Mouse (Mus musculus) inflammation-experienced regulatory T-cells, adult 6 months (primary cell): ENCODE results near the gene Usp3. TPM values are rescaled to one million over a fixed set of nuclear protein-coding genes. Genes with fewer than 3 reads are reported as not detected.

Experiments used
- ATAC-seq: one replicate; pipeline ENCODE4 v1.8.0; 2017
- polyA plus RNA-seq, 3 experiments: library from polyadenylated mRNA; unstranded; fragments of 100-300 nt; shearing (Covaris generic); gene quantifications; one replicate each; pipeline ENCODE4 v1.2.1; 2017

The Usp3 gene
- polyA plus RNA-seq, 3 experiments from 2014 or later = 82.2 to 141 (median 98.8) TPM

- no peak for ATAC-seq
Measured at GRCm38 (mm10) chr9:66562215-66562614, 30.7 kb downstream of the Usp3 start.

DNA sequence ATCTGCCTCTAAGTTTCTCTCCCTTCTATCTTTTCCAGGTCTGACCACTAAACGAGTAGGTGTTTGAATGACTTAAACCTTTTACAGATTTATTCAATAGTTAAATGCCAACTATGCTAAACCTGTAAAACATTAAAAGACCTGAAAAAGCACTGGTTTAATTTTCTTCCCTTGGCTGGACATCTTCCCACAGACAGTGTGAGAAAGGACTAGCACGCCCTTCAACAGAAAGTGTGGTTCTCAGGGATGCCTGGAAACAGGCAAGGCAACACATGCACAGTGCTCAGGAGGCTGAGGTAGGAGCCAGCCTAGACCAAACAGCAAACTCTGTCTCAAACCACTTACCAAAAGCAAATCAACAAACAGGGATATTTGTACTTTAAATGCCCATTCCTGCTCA lies 31.4 kb downstream of the Usp3 start:
- ATAC-seq = no peak

- peak; percentile 51 for ATAC-seq
Measured at GRCm38 (mm10) chr9:66560728-66561127, 32.2 kb downstream of the Usp3 start.

- peak; percentile 60 for ATAC-seq
Measured at GRCm38 (mm10) chr9:66560295-66560694, 32.6 kb downstream of the Usp3 start.

DNA sequence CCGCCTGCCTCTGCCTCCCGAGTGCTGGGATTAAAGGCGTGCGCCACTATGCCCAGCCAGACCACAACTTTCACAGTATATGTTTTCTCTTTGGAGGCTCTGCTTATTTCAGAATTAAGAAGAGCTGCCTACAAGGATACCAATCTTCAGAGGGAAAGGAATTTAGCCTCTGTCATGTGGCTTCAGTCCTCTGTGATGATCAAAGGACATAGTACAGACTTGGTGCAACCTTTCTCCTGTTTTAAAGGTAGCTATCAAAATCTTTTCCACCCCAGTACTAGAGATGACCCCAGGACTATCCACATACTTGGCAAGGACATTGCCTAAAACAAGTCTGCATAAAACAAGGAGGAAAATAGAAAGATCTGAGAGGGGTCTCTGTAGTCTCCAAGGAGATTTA lies 34.0 kb downstream of the Usp3 start:
- ATAC-seq = no peak

DNA sequence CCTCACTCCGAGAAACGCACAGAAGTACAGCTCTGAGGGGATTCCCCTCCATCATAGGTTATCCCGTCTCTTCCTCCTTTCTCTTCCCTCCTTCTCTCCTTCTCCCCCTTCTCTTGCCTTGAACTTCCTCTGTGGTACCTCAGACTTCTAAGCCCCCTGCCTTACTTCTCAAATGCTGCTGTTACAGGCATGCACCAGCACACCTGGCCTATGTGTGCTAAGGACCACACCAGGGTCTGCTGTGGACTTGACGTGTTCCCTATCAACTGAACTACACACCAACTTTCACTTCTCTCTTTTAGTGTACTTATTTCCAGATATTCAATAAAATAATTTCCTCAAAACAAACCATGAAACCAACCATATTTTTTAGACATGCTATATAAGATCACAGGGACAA lies 50.2 kb downstream of the Usp3 start:
- ATAC-seq = no peak

DNA sequence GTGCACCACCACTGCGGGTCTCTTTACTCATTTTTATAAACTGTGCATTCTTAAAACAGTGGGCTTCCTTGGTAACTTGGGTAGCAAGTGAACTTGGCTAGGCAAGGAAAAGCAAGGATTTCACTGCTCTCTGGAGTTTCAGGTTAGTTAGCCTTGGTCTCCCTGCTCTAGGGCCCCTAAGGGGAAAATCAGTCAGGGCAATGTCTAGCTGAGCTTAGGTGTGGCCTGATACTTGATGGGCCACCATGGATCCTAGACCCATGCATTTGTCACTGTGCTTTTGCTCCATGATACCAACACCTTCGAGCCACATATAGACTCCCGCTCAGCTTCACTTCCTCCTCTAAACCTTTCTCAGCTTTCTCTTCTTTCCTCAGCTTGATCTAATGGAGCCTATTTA lies 71.3 kb downstream of the Usp3 start:
- ATAC-seq = no peak

DNA sequence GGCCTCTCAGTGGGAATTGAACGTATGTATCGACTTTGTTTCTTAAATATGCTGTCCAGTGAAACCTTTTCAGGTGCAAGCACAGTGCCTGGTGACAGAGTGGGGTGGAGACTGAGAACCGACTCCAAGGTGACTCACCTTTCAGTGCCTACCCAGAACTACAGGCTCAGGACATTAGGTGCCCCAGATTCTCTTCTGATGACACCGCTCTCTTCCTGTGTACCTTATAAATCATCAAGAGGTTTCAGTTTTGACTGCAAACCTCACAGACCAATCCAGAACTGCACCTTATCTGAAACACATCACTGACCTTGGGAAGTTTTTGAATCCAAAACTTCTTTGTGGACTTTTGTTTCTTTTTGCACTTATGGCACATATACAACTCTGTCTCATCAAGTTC lies 72.6 kb downstream of the Usp3 start:
- peak; percentile 43 for ATAC-seq

- ATAC-seq = no peak
Measured at GRCm38 (mm10) chr9:66518901-66519300, 74.0 kb downstream of the Usp3 start.

- ATAC-seq = no peak
Measured at GRCm38 (mm10) chr9:66518251-66518650, 74.7 kb downstream of the Usp3 start.

DNA sequence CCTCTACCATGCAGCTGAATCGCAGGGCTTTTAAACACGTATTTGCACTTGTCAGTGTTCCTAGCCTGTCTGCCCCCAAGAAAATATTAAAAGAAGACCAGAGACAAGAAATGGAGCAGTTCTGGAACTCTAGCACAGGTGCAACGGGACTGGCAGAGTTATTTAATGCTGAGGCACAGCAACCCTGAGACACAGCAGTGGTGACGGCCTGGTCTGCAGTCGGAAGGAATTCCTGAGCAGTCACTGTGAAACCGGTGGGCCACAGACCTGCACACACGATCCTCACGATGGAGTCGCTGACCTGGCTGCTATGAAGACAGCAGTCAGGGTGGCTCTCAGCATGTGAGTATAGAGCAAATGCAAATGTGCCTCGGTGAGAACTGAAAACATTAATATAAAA lies 75.2 kb downstream of the Usp3 start:
- ATAC-seq = no peak

DNA sequence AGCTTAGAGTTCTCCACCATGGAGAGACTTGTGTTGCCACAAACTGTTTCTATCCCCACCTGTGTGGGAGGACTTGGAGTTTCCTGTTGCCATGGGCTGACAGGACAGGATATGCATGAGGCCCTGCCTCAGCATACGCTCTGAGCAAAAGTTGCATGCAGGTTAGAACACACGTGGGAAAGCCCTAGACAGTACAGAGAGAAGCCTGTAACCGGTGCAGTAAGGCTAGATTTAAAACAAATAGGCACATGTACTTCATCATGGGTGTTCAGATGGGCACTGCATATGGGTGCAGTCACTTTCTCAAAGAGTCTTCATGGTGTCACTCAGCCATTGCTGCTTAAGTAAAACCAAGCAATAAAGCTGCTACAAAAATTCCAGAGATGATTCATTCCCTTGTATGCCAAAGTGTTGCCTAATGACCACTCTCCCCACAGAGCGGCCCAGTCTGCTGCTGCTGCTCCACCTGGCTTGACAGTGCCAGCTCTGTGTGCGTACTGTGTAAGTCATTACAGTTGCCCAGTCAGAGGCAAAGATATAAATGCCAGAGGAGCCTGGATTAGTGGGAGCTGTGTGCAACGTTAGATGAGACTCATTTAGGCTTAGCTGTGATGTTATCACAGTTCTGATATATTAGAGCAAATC lies 76.5 kb downstream of the Usp3 start:
- no peak for ATAC-seq

- no peak for ATAC-seq
Measured at GRCm38 (mm10) chr9:66515680-66516210, 77.2 kb downstream of the Usp3 start.

- ATAC-seq = no peak
Measured at GRCm38 (mm10) chr9:66515115-66515514, 77.8 kb downstream of the Usp3 start.

- ATAC-seq = no peak
Measured at GRCm38 (mm10) chr9:66514256-66514770, 78.6 kb downstream of the Usp3 start, which contains the start of gene Fbxl22. TSS of gene Fbxl22 (minus strand) at chr9:66514593.

- ATAC-seq = no peak
Measured at GRCm38 (mm10) chr9:66513661-66514255, 79.2 kb downstream of the Usp3 start.

GRCm38 (mm10) chr9:66513150-66513549 lies 79.8 kb downstream of the Usp3 start:
- no peak for ATAC-seq

DNA sequence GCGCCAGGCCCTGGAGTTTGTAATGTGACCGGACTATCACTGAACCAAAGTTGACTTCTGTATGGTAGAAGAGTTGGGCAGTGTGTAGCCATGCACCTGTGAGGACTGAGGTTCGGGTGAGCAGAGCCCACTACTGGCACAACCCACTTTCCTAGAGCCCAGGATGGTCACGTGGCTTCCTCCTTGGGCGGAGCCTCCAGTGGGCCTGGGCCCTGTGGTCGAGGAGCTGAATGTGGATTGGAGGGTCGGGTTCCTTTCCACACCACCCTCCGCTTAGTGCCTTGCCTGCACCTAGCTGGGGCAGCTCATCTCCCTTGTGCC lies 80.6 kb downstream of the Usp3 start:
- ATAC-seq = peak; percentile 62

- peak; percentile 80 for ATAC-seq
Measured at GRCm38 (mm10) chr9:66511580-66512350, 81.2 kb downstream of the Usp3 start.

DNA sequence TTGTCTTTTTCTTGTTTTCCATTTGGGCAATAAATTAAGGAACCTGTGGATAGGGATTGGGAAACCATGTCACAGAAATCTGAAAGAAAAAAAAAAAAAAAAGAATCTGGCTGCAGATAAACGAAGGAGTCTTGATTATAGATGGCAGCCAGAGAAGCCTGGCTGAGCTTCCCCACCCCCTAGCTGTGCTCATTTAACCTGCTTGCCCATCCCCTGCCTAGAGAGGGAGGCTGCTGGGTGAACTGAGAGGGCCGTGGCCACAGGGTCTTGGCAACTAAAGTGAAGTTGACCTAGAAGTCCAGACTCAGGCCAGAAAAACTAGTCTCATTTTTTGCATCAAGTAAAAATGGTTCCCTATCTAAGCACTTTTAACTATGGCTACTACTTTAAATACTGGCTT lies 82.0 kb downstream of the Usp3 start:
- ATAC-seq = no peak

DNA sequence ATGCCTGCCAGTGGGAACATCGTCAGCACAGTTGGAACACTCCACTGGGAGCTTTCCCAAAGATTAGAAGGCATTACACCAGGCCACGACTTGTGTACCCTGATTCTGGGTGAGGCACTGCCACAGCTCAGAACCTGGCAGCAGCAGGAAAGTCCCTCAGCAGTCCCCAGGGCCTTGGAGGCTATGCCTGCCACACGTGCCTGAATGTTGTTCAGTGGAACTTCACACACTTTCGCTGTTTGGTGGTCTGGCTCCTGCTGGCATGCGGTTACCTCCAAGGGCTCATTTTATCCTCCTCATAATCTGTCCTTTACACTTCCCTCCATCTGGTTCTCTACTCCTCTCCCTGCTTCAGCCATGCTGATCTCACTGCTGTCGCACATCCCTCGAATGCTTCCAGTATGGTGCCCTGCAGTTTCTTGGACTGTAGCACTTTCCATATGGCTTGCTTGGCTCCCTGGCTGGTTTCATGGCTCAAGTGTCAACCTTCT lies 82.5 kb downstream of the Usp3 start:
- ATAC-seq = no peak

DNA sequence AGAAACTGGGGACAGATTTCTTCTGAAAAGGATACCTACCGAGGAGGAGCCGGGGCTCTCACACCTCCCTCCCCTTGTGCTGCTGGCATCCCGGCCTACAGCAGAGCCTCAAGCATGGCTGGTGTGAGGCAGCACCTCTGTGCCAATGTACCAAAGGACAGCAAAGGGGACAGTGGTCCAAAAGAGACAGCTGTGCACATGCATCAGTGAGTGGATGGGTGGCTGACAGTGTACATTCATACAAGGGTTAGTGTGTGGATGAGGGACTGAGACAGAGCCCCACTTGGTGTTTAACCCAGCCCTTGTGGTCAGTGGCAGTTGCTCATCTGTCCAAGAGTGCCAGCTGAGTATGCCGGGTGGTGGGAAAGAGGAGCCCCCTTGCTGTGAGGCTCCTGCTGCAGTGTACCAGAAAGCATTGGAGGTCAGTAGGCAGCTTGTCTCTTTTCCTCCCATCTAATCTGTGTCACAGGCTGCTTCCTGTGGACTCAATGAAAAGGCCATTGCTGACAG lies 84.0 kb downstream of the Usp3 start:
- ATAC-seq = no peak

GRCm38 (mm10) chr9:66507684-66508083 lies 85.3 kb downstream of the Usp3 start:
- ATAC-seq = no peak
